Mouse (Mus musculus): ENCODE data around the gene Slc39a2.
"Not testable (repeated sequence)": the region's sequence is repeated elsewhere in the genome, so short reads cannot be mapped to it uniquely, and the experiment has no call there.

Gene Slc39a2

DNA sequence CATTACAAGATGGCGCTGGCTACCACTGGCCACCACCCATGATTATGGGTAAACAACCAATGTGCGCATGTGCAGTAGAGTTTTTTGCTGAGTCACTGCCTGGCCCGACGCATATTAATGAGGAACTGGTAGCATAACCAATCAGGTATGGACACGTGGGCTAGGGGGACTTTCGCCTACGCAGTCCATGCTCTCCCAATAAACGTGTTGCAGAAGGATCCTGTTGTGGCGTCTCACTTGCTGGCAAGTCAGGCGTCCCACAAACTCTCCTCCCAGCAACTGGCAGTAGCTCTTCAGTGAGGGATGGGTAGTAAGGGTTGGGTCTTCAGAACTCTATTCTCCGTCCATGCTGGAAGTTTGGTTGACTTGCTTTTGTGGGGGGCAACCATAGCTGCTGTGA, 34.2 kb downstream of the Slc39a2 start:
- in situ Hi-C loops (cut with MboI; ENCODE audit: unreplicated experiment in 2 of 2): not testable (repeated sequence)

DNA sequence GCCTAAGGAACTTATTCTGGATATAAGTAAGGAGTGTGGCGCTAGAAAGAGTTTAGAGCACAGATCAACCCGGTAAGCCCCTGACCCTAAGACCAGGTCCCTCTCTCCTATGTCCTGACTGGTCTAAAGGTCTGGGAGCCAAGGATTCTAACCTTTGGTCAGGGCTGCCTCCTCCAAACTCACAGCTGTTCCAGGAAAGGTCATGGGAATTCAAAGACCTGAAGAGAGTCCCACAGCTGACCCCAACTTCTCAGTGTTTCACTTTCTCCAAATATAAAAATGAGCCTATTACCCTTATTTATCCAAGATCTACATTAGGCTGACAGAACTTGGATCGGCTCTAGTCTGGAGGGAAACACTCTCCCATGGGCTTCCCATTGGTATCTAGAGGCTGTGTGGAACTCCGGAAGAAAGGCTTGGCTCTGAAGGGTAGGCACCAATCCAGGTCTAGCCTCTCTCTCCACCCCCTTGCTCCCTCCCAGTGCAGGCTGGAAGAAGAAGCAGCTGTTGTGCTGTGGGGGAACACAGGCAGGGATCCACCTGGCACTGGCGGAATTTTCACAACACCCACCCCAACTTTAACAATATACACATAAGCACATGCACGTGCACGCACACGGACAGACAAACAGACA, 36.7 kb downstream of the Slc39a2 start:
- in situ Hi-C loops (cut with MboI; ENCODE audit: unreplicated experiment in 2 of 2): no loop called here

DNA sequence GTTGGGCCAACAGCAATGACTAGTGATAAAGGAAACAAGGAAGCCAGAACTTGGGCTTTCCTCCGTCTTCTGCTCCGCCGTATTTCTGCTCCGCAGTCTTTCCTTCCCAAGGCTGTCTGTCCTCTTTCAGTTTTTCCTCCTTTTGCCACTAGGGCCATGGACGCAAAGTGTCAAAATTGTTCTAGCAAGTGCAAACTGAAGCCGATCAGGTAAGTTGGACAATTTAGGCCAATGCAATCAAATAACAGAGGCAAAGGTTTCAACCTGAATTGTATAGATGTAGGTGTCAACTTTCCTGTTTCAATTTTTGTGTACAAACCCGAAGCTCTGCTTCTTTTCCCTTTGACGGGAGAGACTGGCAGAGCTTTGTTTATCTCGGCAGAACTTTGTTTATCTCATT, 37.3 kb downstream of the Slc39a2 start:
- in situ Hi-C loops (cut with MboI; ENCODE audit: unreplicated experiment in 2 of 2): no loop called here

DNA sequence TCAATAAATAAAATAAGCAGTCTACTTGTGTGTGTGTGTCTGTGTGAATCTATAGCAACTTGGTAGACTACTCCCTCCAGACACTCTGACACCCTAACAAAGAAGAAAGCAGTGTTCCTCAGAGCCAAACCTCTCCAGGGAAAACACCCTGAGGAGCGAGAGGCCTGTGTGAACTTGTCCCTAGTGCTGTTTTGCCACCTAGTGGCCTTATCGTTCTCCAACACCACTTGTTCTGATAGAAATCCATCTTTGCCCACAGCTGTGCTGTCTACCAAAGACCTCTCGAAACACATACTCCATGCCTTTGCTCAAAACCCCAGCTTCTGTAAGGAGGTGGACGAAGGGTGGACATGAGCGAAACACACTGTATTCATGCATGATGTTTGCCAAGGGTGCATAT, 38.1 kb downstream of the Slc39a2 start:
- in situ Hi-C loops (cut with MboI; ENCODE audit: unreplicated experiment in 2 of 2): no loop called here

DNA sequence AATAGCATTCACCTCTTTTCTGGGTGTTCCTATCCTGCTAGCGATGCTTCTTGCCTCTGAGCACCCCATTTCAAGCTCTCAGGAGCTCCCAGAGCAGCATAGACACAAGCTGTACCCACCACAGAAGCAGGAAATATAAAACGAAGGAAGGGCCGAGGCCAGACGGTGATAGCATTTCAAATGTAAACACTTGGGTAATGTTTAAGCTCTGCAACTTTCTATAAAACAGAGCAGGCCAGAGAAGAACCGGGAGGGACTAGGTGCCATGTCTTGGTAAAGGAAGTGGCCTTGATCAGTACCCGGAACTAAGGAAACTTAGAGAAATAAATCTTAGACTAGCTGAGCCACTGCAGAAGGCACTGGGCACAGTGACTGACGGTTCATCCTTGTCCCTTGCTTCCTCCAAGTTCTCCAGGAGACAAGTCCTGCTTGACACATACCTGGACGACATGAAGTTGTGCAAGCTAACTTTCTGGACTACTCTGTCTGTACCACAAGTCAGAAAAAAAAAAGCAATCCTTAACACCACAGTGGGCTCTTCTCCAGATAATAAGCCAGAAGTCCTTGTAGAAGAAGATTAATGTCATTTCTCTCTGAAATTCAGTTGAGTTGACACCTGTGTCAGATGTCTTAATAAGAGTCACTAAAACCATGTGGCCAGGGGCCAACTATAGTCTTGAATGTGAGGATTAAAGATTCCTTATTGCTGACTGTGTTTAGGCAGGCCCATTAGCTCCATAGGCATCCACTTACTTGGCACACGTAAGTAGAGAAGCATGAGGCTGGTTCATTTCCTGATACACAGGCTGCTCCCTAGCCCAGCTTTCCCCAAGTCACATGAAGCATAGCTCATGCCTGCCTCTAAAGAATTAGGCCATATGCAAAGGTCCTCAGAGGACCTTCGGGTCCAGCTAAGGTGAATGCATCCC, 39.7 kb downstream of the Slc39a2 start:
- in situ Hi-C loops (cut with MboI; ENCODE audit: unreplicated experiment in 2 of 2): no loop called here

DNA sequence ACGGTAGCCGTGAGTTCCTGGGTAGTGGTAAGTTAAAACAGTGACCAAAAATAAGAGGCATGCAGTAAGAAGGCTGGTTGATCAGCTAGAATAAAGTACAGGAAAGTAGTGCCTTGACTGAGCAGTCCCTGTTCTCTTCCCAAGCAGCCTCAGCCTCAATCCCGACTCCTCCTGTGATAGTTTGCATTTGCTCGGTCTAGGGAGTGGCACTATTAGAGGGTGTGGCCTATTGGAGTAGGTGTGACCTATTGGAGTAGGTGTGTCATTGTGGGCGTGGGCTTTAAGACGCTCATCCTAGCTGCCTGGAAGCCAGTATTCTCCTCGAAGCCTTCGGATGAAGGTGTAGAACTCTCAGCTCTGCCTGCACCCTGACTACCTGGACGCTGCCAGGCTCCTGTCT, 46.3 kb downstream of the Slc39a2 start:
- in situ Hi-C loops (cut with MboI; ENCODE audit: unreplicated experiment in 2 of 2): no loop called here

DNA sequence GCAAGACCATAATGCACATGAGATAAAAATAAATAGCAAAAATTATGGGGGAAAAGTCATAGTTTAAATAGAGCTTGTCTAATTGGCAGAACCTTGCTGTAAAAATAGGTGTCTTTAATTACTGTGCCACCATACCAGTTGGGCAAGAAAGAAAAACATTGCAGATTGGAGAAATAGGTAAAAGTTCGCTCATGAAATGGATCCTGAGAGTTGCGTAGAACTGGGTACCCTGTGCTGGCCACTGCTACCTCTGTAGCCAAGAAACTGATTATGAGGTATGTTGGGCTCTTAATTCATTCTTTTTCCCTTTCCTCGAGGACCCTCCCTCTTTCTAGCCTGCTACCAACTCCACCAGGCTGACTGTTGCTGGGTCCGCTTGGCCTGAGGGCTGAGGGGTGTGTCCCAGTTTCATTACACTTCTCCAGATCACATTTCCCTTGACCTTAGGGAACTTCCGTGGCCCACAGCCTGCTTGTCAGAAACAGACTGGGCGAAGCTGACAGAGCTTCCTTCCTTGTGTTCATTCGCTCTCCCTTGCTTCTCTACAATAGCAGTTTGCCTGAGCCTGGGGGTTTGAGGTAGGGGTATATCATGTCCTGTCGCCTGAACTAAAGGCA, 48.4 kb downstream of the Slc39a2 start:
- in situ Hi-C loops (cut with MboI; ENCODE audit: unreplicated experiment in 2 of 2): no loop called here

DNA sequence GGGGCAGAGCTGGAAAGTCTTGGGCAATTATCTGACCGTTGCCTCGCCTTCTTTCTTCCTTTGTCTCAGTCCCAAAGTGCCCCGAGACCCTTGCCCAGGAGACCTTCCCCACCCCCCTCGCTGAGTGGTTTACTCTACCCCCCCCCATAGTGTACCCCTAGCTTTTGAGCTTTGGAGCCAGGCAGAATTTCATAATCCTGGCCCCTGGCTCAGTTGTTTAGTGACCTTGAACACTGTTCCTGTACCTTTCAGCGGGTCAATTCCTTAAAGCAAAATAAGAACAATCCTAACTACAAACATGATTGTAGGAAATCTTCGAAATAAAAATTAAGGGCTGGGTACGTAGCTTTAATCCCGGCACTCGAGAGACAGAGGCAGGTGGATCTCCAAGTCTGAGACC, 48.9 kb downstream of the Slc39a2 start:
- in situ Hi-C loops (cut with MboI; ENCODE audit: unreplicated experiment in 2 of 2): no loop called here

DNA sequence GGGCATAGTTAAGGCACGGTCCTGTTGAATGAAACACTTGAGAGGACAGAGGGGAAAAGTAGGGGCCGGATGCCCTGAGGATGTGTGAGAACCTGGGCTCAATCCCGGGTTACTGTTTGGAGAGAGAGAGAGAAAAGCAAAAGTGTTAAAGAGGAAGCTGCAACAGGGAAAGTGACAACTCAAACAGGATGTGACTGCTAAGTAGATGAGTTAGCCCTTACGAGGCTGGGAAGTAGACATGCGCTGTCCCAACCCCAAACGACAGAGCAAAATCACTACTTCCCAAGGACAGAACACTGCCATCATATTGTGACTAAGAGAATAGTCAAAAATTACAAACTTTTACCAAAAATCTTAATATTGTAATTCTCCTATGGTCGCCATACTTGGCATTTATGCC, 49.5 kb downstream of the Slc39a2 start:
- in situ Hi-C loops (cut with MboI; ENCODE audit: unreplicated experiment in 2 of 2): no loop called here

DNA sequence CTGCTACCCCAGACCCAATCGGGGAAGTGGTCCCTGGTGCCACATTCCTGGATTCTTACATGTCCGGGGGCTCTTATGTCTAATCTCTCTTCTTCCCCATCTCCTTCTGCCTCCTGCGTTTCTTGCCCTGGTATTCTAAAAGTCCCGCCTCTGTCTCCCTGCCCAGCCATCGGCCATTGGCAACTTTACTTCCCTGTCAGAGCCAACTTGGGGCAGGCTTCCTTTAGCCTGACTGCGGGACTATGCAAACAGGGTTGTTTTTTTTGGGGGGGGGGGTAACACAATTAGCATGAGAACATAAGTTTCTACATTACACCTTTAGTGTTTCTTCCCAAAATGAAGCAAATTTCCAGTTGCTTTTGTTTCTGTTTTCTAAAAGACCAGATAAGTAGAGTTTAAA, 50.6 kb downstream of the Slc39a2 start:
- in situ Hi-C loops (cut with MboI; ENCODE audit: unreplicated experiment in 2 of 2): no loop called here

All from v-Abl transformed pro-B cells (cell line).